Mouse (Mus musculus) erythroblast, embryonic 14.5 days (primary cell): ENCODE measurements around the gene Gbgt1.

ENCODE experiments used
- GATA1 ChIP-seq: IDR thresholded peaks from 2 replicates; pipeline ENCODE4 v1.6.1; 2012; ENCODE audit warnings: low read length, inconsistent platforms, mixed read lengths
- TAL1 ChIP-seq: IDR thresholded peaks from 3 replicates; pipeline ENCODE4 v1.6.1; 2012; ENCODE audit warnings: low read length, inconsistent platforms, mixed read lengths

- TF ChIP-seq GATA1: no peak
- TF ChIP-seq TAL1: no peak
Measured at GRCm38 (mm10) chr2:28470591-28470990, 26.1 kb upstream of the Gbgt1 start.
